Mouse (Mus musculus) olfactory bulb, adult 2 months (tissue): ENCODE measurements at regions not wholly inside any gene's neighbourhood (a gene's known extent, or its start where the extent isn't known, plus 50 kb on each side); places are given as distances from the start of the nearest gene placed in this dataset.

Source experiments
- H3K27ac ChIP-seq: fragments of 200-500 bp; 2 replicates; pipeline ENCODE4 v1.5.1; 2012; ENCODE audit warnings: low read depth, low read length; ENCODE audit not compliant: insufficient read depth
- H3K4me1 ChIP-seq: fragments of 200-500 bp; 2 replicates; pipeline ENCODE4 v1.6.1; 2012; ENCODE audit warnings: low read length; ENCODE audit not compliant: control insufficient read depth, insufficient read depth
- H3K4me3 ChIP-seq: fragments of 200-500 bp; 2 replicates; pipeline ENCODE4 v1.5.1; 2012; ENCODE audit warnings: mild to moderate bottlenecking, low read depth, low read length, moderate library complexity; ENCODE audit not compliant: insufficient read depth
- CTCF ChIP-seq: fragments of 200-500 bp; IDR thresholded peaks from 2 replicates; pipeline ENCODE4 v1.5.1; 2012; ENCODE audit warnings: low read depth, mild to moderate bottlenecking, low read length, moderate library complexity; ENCODE audit not compliant: insufficient read depth
- POLR2A ChIP-seq: fragments of 200-500 bp; IDR thresholded peaks from 2 replicates; pipeline ENCODE4 v1.6.1; 2012; ENCODE audit warnings: mild to moderate bottlenecking, low read depth, low read length, moderate library complexity; ENCODE audit not compliant: insufficient read depth
- WGBS: fragments of 180-500 bp; shearing (Covaris S2); methylation state at CpG from one replicate; pipeline ENCODE4 v1.1.7; 2018; 5-methylcytosine and 5-hydroxymethylcytosine counted together

- Histone ChIP-seq H3K27ac (no peak overlapping the region), H3K4me1 (no peaks in the 10 kb centered on the region), H3K4me3 (no peak overlapping the region)
- no peak for TF ChIP-seq CTCF
- TF ChIP-seq POLR2A, result no peak
- 61% methylated on average over 4 of the region's 4 CpGs for WGBS
These were observed 54.0 kb upstream of the Usp47 start for GRCm38 (mm10) chr7:111969198-111969887.

GRCm38 (mm10) chr7:111968261-111968660, 55.0 kb upstream of the Usp47 start:
- H3K4me1 ChIP-seq, result no peaks in the 10 kb centered on the region
- 74% methylated on average over 5 of the region's 5 CpGs for WGBS
- TF ChIP-seq POLR2A (no peak), CTCF (no peak)

DNA sequence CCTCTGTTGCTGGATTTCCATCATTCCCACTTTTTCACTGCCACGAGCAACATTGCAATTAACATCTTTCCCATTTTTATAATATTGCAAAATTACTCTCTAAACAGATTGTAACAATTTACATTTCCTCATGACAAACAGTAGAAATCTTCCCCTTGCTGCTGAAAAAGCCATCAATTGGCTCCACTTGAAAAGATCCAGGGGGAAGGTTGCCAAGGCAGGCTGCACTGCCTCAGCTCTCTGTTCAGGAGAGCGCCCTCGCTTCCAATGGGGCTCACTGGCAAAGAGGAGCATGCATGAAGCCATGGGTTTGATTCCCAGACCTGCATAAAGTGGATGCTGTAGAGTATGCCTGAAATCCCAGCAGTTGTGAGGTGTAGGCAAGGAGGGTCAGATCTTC, 56.6 kb upstream of the Usp47 start:
- WGBS, result 74% methylated on average over 3 of the region's 3 CpGs
- TF ChIP-seq CTCF (no peak), POLR2A (no peak)

More at GRCm38 (mm10) chr7:111968261-111968660, 55.0 kb upstream of the Usp47 start:
- H3K27ac ChIP-seq, result no peak overlapping the region
- no peak overlapping the region for H3K4me3 ChIP-seq

GRCm38 (mm10) chr7:111963969-111964368, 59.3 kb upstream of the Usp47 start:
- Histone ChIP-seq H3K4me3 (no peak overlapping the region), H3K4me1 (0 out of 2 replicates have a peak, but pooled peaks cover 3% of the 10 kb centered on the region), H3K27ac (no peak overlapping the region)
- TF ChIP-seq POLR2A, result no peak
- TF ChIP-seq CTCF, result no peak
- WGBS, result 96% methylated on average over 1 of the region's 1 CpGs

More for the DNA sequence above, 56.6 kb upstream of the Usp47 start:
- no peak overlapping the region for H3K4me3 ChIP-seq
- no peak overlapping the region for H3K27ac ChIP-seq
- no peaks in the 10 kb centered on the region for H3K4me1 ChIP-seq

- no peak for TF ChIP-seq POLR2A
- no peak for TF ChIP-seq CTCF
- Histone ChIP-seq H3K4me3 (no peak overlapping the region), H3K4me1 (0 out of 2 replicates have a peak, but pooled peaks cover 5% of the 10 kb centered on the region), H3K27ac (no peak overlapping the region)
- 71% methylated on average over 3 of the region's 3 CpGs for WGBS
These were observed 63.3 kb upstream of the Usp47 start for GRCm38 (mm10) chr7:111959977-111960376.

- 75% methylated on average over 2 of the region's 2 CpGs for WGBS
- Histone ChIP-seq H3K4me1 (0 out of 2 replicates have a peak, but pooled peaks cover 5% of the 10 kb centered on the region), H3K4me3 (no peak overlapping the region), H3K27ac (no peak overlapping the region)
- TF ChIP-seq POLR2A (no peak), CTCF (no peak)
These were observed 66.6 kb upstream of the Usp47 start for GRCm38 (mm10) chr7:111956671-111957070.

DNA sequence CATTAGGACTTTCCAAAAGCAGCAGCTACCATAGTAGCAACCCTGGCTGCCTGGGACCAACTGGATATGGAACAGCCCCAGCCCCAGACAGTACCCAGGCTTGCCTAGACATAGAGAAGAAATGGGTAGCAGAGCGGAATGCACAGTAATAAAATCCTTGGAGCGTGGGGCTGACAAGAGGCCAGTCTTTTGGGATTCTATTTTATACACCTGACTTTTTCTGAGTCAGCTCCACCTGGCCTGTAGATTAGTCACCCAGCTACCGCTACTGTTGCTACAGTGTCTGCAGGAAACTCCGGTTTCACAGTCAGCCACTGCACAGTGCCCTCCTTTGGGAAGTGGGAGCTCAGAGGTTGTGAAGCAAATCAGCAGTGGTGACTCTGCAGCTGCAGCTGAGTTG, 83.7 kb upstream of the Usp47 start:
- H3K27ac ChIP-seq, result no peak overlapping the region
- WGBS, result 71% methylated on average over 4 of the region's 4 CpGs
- no peak overlapping the region for H3K4me3 ChIP-seq
- H3K4me1 ChIP-seq, result peaks cover 3% of the 10 kb centered on the region; the same call in 1 of the 2 replicates
- TF ChIP-seq POLR2A, result no peak
- no peak for TF ChIP-seq CTCF

DNA sequence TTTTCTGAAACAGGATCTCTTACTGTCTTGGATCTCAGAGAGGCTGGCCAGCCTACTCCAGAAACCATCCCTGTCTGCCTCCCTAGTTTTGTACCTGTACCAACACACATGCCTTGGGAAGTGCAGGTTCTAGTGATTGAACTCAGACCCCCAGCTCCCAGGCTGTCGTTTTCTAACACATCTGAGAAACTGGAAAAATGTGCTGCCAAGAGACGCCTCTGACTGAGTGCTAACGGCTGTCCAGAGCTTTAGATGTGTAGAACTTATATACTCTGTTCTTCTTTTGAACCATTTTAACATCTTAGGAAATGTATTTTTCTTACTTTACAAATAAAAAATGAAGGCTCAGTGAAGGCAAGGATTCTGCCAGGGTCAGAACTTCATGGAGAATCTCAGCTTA, 85.8 kb upstream of the Usp47 start:
- peaks cover 3% of the 10 kb centered on the region; the same call in 1 of the 2 replicates for H3K4me1 ChIP-seq
- H3K4me3 ChIP-seq, result no peak overlapping the region
- TF ChIP-seq CTCF, result no peak
- no peak for TF ChIP-seq POLR2A
- H3K27ac ChIP-seq, result no peak overlapping the region
- 85% methylated on average over 3 of the region's 3 CpGs for WGBS

- 76% methylated on average over 2 of the region's 2 CpGs for WGBS
These were observed 86.2 kb upstream of the Usp47 start for GRCm38 (mm10) chr7:111937102-111937501.

More at GRCm38 (mm10) chr7:111937102-111937501, 86.2 kb upstream of the Usp47 start:
- TF ChIP-seq CTCF (no peak), POLR2A (no peak)
- H3K27ac ChIP-seq, result no peak overlapping the region
- peaks cover 3% of the 10 kb centered on the region; the same call in 1 of the 2 replicates for H3K4me1 ChIP-seq
- no peak overlapping the region for H3K4me3 ChIP-seq
